Mouse (Mus musculus): Measurements from ENCODE around the gene Actl6b. TPM values are rescaled to one million over a fixed set of nuclear protein-coding genes. Genes with fewer than 3 reads are reported as not detected.
A peak's percentile ranks its signal among the peaks of the same experiment; 100 is the strongest.

Gene Actl6b
- polyA plus RNA-seq, 1 experiment: not detected

- peaks cover 13% of the 10 kb centered on the region for H3K36me3 ChIP-seq (ENCODE audit: control insufficient read depth, insufficient read depth)
- no peaks in the 10 kb centered on the region for H3K27me3 ChIP-seq (ENCODE audit: control insufficient read depth, insufficient read depth, insufficient read length)
- H3ac ChIP-seq (ENCODE audit: control insufficient read depth, insufficient read length, low read depth): peak overlapping the region; percentile 22
- H3K79me3 ChIP-seq (ENCODE audit: low read depth): peaks cover 4% of the 10 kb centered on the region
- no peak for TF ChIP-seq CTCF (IDR thresholded peaks at IDR 0.05; ENCODE audit: control insufficient read depth, insufficient read depth, insufficient read length)
- no peak for TF ChIP-seq MYOG (IDR thresholded peaks at IDR 0.05; ENCODE audit: control insufficient read depth, extremely low read depth, insufficient read length)
- no peak for TF ChIP-seq USF1 (IDR thresholded peaks at IDR 0.05; ENCODE audit: low read depth)
- no peak for TF ChIP-seq CEBPB (IDR thresholded peaks at IDR 0.05; ENCODE audit: low read depth)
- no peak for TF ChIP-seq MYOD1 (IDR thresholded peaks at IDR 0.05; ENCODE audit: control insufficient read depth, insufficient read length, low read depth)
- no peak for TF ChIP-seq FOSL1 (IDR thresholded peaks at IDR 0.05; ENCODE audit: insufficient read depth, low read length, poor library complexity, severe bottlenecking)
- TF ChIP-seq MAX (IDR thresholded peaks at IDR 0.05): no peak
- H3K79me2 ChIP-seq (ENCODE audit: control insufficient read depth, insufficient read depth): peaks cover 13% of the 10 kb centered on the region
- peak overlapping the region; percentile 59 for H3K4me3 ChIP-seq (ENCODE audit: insufficient read depth, poor library complexity, severe bottlenecking)
These were observed 46.3 kb downstream of the Actl6b start for GRCm38 (mm10) chr5:137599600-137599999.

DNA sequence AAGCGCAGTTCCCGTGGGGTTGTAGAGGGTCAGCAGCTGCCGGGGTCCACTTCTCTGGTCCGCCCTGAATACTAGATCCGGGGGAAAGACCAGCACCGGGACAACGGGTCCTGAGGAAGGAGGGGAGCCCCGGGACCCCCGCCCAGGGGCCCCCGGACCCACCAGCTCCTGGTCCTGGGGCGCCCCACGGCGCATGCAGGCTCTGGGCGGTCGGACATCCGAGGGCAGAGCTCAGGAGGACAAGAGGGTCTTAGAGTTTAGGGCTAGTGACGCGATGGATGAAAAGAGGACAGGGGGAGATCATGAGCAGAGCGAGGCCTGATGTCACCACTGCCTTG, 46.9 kb downstream of the Actl6b start:
- Histone ChIP-seq H3K79me3 (ENCODE audit: low read depth) (peaks cover 4% of the 10 kb centered on the region), H3K4me3 (ENCODE audit: insufficient read depth, poor library complexity, severe bottlenecking) (peak overlapping the region; percentile 59), H3K36me3 (ENCODE audit: control insufficient read depth, insufficient read depth) (peaks cover 18% of the 10 kb centered on the region), H3ac (ENCODE audit: control insufficient read depth, insufficient read length, low read depth) (peak overlapping the region; percentile 60), H3K79me2 (ENCODE audit: control insufficient read depth, insufficient read depth) (peaks cover 13% of the 10 kb centered on the region), H3K27me3 (ENCODE audit: control insufficient read depth, insufficient read depth, insufficient read length) (no peaks in the 10 kb centered on the region)
- TF ChIP-seq MYOD1 (IDR thresholded peaks at IDR 0.05; ENCODE audit: control insufficient read depth, insufficient read length, low read depth) (no peak), FOSL1 (IDR thresholded peaks at IDR 0.05; ENCODE audit: insufficient read depth, low read length, poor library complexity, severe bottlenecking) (no peak), MYOG (IDR thresholded peaks at IDR 0.05; ENCODE audit: control insufficient read depth, extremely low read depth, insufficient read length) (no peak), USF1 (IDR thresholded peaks at IDR 0.05; ENCODE audit: low read depth) (no peak), MAX (IDR thresholded peaks at IDR 0.05) (no peak), CEBPB (IDR thresholded peaks at IDR 0.05; ENCODE audit: low read depth) (no peak), CTCF (IDR thresholded peaks at IDR 0.05; ENCODE audit: control insufficient read depth, insufficient read depth, insufficient read length) (no peak)

GRCm38 (mm10) chr5:137600619-137601364, 47.5 kb downstream of the Actl6b start, which contains the start of gene Mospd3:
TSS of gene Mospd3 (minus strand) at chr5:137601058.
- TF ChIP-seq CEBPB (IDR thresholded peaks at IDR 0.05; ENCODE audit: low read depth): no peak
- no peak for TF ChIP-seq FOSL1 (IDR thresholded peaks at IDR 0.05; ENCODE audit: insufficient read depth, low read length, poor library complexity, severe bottlenecking)
- no peak for TF ChIP-seq CTCF (IDR thresholded peaks at IDR 0.05; ENCODE audit: control insufficient read depth, insufficient read depth, insufficient read length)
- no peak for TF ChIP-seq MYOD1 (IDR thresholded peaks at IDR 0.05; ENCODE audit: control insufficient read depth, insufficient read length, low read depth)
- no peak for TF ChIP-seq MYOG (IDR thresholded peaks at IDR 0.05; ENCODE audit: control insufficient read depth, extremely low read depth, insufficient read length)
- TF ChIP-seq USF1 (IDR thresholded peaks at IDR 0.05; ENCODE audit: low read depth): no peak
- TF ChIP-seq MAX (IDR thresholded peaks at IDR 0.05): no peak

GRCm38 (mm10) chr5:137601365-137601729, 48.0 kb downstream of the Actl6b start:
- H3K27me3 ChIP-seq (ENCODE audit: control insufficient read depth, insufficient read depth, insufficient read length): no peaks in the 10 kb centered on the region
- H3K79me2 ChIP-seq (ENCODE audit: control insufficient read depth, insufficient read depth): peaks cover 19% of the 10 kb centered on the region
- no peak for TF ChIP-seq CEBPB (IDR thresholded peaks at IDR 0.05; ENCODE audit: low read depth)
- no peak for TF ChIP-seq MYOD1 (IDR thresholded peaks at IDR 0.05; ENCODE audit: control insufficient read depth, insufficient read length, low read depth)
- TF ChIP-seq CTCF (IDR thresholded peaks at IDR 0.05; ENCODE audit: control insufficient read depth, insufficient read depth, insufficient read length): no peak
- no peak for TF ChIP-seq MAX (IDR thresholded peaks at IDR 0.05)
- no peak for TF ChIP-seq FOSL1 (IDR thresholded peaks at IDR 0.05; ENCODE audit: insufficient read depth, low read length, poor library complexity, severe bottlenecking)
- no peak for TF ChIP-seq MYOG (IDR thresholded peaks at IDR 0.05; ENCODE audit: control insufficient read depth, extremely low read depth, insufficient read length)
- no peak for TF ChIP-seq USF1 (IDR thresholded peaks at IDR 0.05; ENCODE audit: low read depth)
- peaks cover 29% of the 10 kb centered on the region for H3K36me3 ChIP-seq (ENCODE audit: control insufficient read depth, insufficient read depth)
- H3K79me3 ChIP-seq (ENCODE audit: low read depth): peaks cover 4% of the 10 kb centered on the region
- peak overlapping the region; percentile 33 for H3K4me3 ChIP-seq (ENCODE audit: insufficient read depth, poor library complexity, severe bottlenecking)
- peak overlapping the region; percentile 3 for H3ac ChIP-seq (ENCODE audit: control insufficient read depth, insufficient read length, low read depth)

More at GRCm38 (mm10) chr5:137600619-137601364, 47.5 kb downstream of the Actl6b start, which contains the start of gene Mospd3:
- H3K4me3 ChIP-seq (ENCODE audit: insufficient read depth, poor library complexity, severe bottlenecking): peak within 1 kb of the TSS; percentile 59
- H3K79me3 ChIP-seq (ENCODE audit: low read depth): peaks cover 4% of the 10 kb centered on the region
- peaks cover 24% of the 10 kb centered on the region for H3K36me3 ChIP-seq (ENCODE audit: control insufficient read depth, insufficient read depth)
- peak within 1 kb of the TSS; percentile 60 for H3ac ChIP-seq (ENCODE audit: control insufficient read depth, insufficient read length, low read depth)
- no peaks in the 10 kb centered on the region for H3K27me3 ChIP-seq (ENCODE audit: control insufficient read depth, insufficient read depth, insufficient read length)
- peaks cover 14% of the 10 kb centered on the region for H3K79me2 ChIP-seq (ENCODE audit: control insufficient read depth, insufficient read depth)

DNA sequence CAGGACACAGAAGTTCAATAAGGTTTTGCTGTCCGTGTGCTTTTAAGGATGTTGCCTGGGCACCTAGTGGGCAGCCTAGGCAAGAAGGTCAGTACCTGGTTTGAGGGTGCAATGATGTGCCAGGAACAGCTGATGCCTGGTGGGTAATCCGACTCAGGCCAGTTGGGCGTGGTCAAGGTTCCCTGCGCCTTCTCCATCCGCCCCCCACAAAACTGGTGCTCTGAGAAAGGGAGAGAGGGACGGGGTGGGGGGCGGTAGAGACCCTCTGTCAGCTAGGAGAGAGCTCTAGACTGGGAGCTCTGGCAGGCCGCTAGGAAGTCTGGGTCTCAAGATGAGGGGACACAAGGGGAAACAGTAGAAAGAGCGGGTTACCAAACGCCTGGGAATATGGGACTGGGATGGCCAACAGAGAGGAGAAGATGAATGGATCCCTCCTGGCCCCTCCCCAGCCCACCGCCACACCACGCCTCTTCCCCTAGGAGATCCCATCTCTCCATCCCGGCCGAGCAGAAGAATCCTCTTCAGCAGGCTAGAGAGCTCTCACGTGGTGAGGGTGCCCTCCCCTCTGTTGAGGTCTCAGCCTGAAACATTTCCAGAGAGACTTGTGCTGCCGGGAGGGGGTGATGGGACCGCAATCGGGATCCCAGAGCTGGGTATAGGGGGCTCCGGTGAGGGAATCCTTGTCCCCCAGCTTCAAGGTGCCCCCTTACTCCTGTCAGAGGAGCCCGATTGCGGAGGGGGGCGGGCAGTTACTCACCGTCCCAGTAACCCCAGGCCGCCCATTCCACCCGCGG, 54.7 kb downstream of the Actl6b start:
- peaks cover 64% of the 10 kb centered on the region for H3K36me3 ChIP-seq (ENCODE audit: control insufficient read depth, insufficient read depth)
- H3K4me3 ChIP-seq (ENCODE audit: insufficient read depth, poor library complexity, severe bottlenecking): no peak overlapping the region
- peaks cover 37% of the 10 kb centered on the region for H3K79me3 ChIP-seq (ENCODE audit: low read depth)
- H3ac ChIP-seq (ENCODE audit: control insufficient read depth, insufficient read length, low read depth): no peak overlapping the region
- H3K27me3 ChIP-seq (ENCODE audit: control insufficient read depth, insufficient read depth, insufficient read length): no peaks in the 10 kb centered on the region
- TF ChIP-seq MYOG (IDR thresholded peaks at IDR 0.05; ENCODE audit: control insufficient read depth, extremely low read depth, insufficient read length) (no peak), USF1 (IDR thresholded peaks at IDR 0.05; ENCODE audit: low read depth) (no peak), FOSL1 (IDR thresholded peaks at IDR 0.05; ENCODE audit: insufficient read depth, low read length, poor library complexity, severe bottlenecking) (no peak), MYOD1 (IDR thresholded peaks at IDR 0.05; ENCODE audit: control insufficient read depth, insufficient read length, low read depth) (no peak), CTCF (IDR thresholded peaks at IDR 0.05; ENCODE audit: control insufficient read depth, insufficient read depth, insufficient read length) (no peak), CEBPB (IDR thresholded peaks at IDR 0.05; ENCODE audit: low read depth) (no peak), MAX (IDR thresholded peaks at IDR 0.05) (no peak)
- peaks cover 70% of the 10 kb centered on the region for H3K79me2 ChIP-seq (ENCODE audit: control insufficient read depth, insufficient read depth)

Data from C2C12 (cell line).